In genomic region chr15:78744206-78744605, GRCm38 (mm10) we compare ENCODE assay signal across 8 mouse cellular contexts. TPM values are rescaled to one million over a fixed set of nuclear protein-coding genes. Genes with fewer than 3 reads are reported as not detected.
DNase-seq lines count a peak whose midpoint lies in the region; ATAC-seq and TF ChIP-seq lines count a peak whose summit lies in the region.

No protein-coding gene starts in this region.

- ATAC-seq in G1E (ENCODE audit: extremely low read depth, insufficient number of reproducible peaks, low FRiP score, poor library complexity, severe bottlenecking) = no peak
- ATAC-seq in heart, embryonic 12.5 days (ENCODE audit: insufficient number of reproducible peaks, low FRiP score) = 0 out of 2 replicates have a peak, but pooled peaks have one; percentile 45

- DNase-seq in G1E (ENCODE audit: low spot score) = no peak
- peak; percentile 79 to 81 for DNase-seq in adrenal gland, postnatal 36 days
- peak; percentile 79 for DNase-seq in layer of hippocampus, adult 9-10 months (ENCODE audit: low spot score)
- peak; percentile 59 for DNase-seq in lung, postnatal 25 days (ENCODE audit: low spot score)
- DNase-seq in retina, postnatal 1 day = peak; percentile 85
- peak; percentile 91 for DNase-seq in thymus, postnatal 4 days

- H3K36me3 ChIP-seq in G1E (replicated peaks) = no peaks in the 10 kb centered on the region
- H3K36me3 ChIP-seq in heart, embryonic 12.5 days = no peaks in the 10 kb centered on the region

- H3K9me3 ChIP-seq in G1E (replicated peaks) = no peaks in the 10 kb centered on the region
- no peaks in the 10 kb centered on the region; the same call in 1 of the 2 replicates for H3K9me3 ChIP-seq in heart, embryonic 12.5 days (replicated peaks)

- TF ChIP-seq CTCF in G1E (IDR thresholded peaks at IDR 0.05; ENCODE audit: low read depth, low read length) = peak; percentile 55
- TF ChIP-seq CTCF in embryonic fibroblast, embryonic 13.5 days (IDR thresholded peaks at IDR 0.05; ENCODE audit: borderline replicate concordance, insufficient read depth, low read length) = peak; percentile 93

- no peak overlapping the region for H3K4me2 ChIP-seq in heart, embryonic 12.5 days

- WGBS in heart, embryonic 12.5 days = 6% methylated on average over 5 of the region's 5 CpGs

- no peak overlapping the region for H3K9ac ChIP-seq in heart, embryonic 12.5 days

- H3K27me3 ChIP-seq in G1E (ENCODE audit: insufficient read depth, low read length) = no peaks in the 10 kb centered on the region
- H3K27me3 ChIP-seq in heart, embryonic 12.5 days (replicated peaks) = peaks cover 32% of the 10 kb centered on the region; the same call in 1 of the 2 replicates

- no peak for TF ChIP-seq POLR2A in embryonic fibroblast, embryonic 13.5 days (IDR thresholded peaks at IDR 0.05; ENCODE audit: low read depth, low read length)

- no peaks in the 10 kb centered on the region for H3K4me1 ChIP-seq in G1E (ENCODE audit: insufficient read depth, low read depth, low read length)
- H3K4me1 ChIP-seq in embryonic fibroblast, embryonic 13.5 days (ENCODE audit: control insufficient read depth, insufficient read depth, low read length) = no peaks in the 10 kb centered on the region
- H3K4me1 ChIP-seq in heart, embryonic 12.5 days (replicated peaks) = no peaks in the 10 kb centered on the region

- no peak overlapping the region for H3K27ac ChIP-seq in embryonic fibroblast, embryonic 13.5 days (ENCODE audit: insufficient read depth, low read length)
- no peak overlapping the region for H3K27ac ChIP-seq in heart, embryonic 12.5 days (ENCODE audit: poor library complexity, severe bottlenecking)

- no peak overlapping the region for H3K4me3 ChIP-seq in G1E (ENCODE audit: low read depth, low read length)
- no peak overlapping the region for H3K4me3 ChIP-seq in embryonic fibroblast, embryonic 13.5 days (ENCODE audit: insufficient read depth, low read length)
- no peak overlapping the region for H3K4me3 ChIP-seq in heart, embryonic 12.5 days

RNA-seq across cellular contexts. Expression of gene Elfn2, which starts 25.6 kb away (rescaled TPM):
- total RNA-seq in G1E (2014; fragmentation: Nextera tagmentation) (not detected in 2 replicates), G1E (2017) (0.05 TPM in 1 of 2 replicates, not detected in the other)
- polyA plus RNA-seq in G1E (2012) = not detected in 2 replicates
- total RNA-seq in adrenal gland, postnatal 36 days (2021) = 1 to 10 TPM; 2.7 to 3.0 TPM
- not detected in 2 replicates for polyA plus RNA-seq in embryonic fibroblast, embryonic 13.5 days (2011; ENCODE audit: insufficient read length, low read depth, missing spikeins)
- not detected in 2 replicates for polyA plus RNA-seq in heart, embryonic 12.5 days (2016; fragmentation: Nextera tagmentation; extraction: Ambion mirVana)

RNA-seq across cellular contexts. Expression of gene Mfng, which starts 29.1 kb away (rescaled TPM):
- total RNA-seq in G1E (2014; fragmentation: Nextera tagmentation) = not detected in 2 replicates
- total RNA-seq in G1E (2017) = not detected in 2 replicates
- polyA plus RNA-seq in G1E (2012) = not detected in 2 replicates
- 10 to 100 TPM; 12.3 to 16.7 TPM for total RNA-seq in adrenal gland, postnatal 36 days (2021)
- polyA plus RNA-seq in embryonic fibroblast, embryonic 13.5 days (2011; ENCODE audit: insufficient read length, low read depth, missing spikeins) = not detected in 2 replicates
- 7.3 and 7.9 TPM in 2 replicates for polyA plus RNA-seq in heart, embryonic 12.5 days (2016; fragmentation: Nextera tagmentation; extraction: Ambion mirVana)

RNA-seq across cellular contexts. Expression of gene Card10, which starts 58.6 kb away (rescaled TPM):
- total RNA-seq in G1E (2014; fragmentation: Nextera tagmentation) = not detected in 2 replicates
- total RNA-seq in G1E (2017) = not detected in 2 replicates
- not detected in 2 replicates for polyA plus RNA-seq in G1E (2012)
- 1 to 10 TPM; 5.9 to 9.8 TPM for total RNA-seq in adrenal gland, postnatal 36 days (2021)
- 5.9 and 6.4 TPM in 2 replicates for polyA plus RNA-seq in embryonic fibroblast, embryonic 13.5 days (2011; ENCODE audit: insufficient read length, low read depth, missing spikeins)
- polyA plus RNA-seq in heart, embryonic 12.5 days (2016; fragmentation: Nextera tagmentation; extraction: Ambion mirVana) = 6.1 and 7.5 TPM in 2 replicates
